Mouse (Mus musculus) spleen, embryonic (tissue): ENCODE results near the gene Fam104a.

Source experiments
- CTCF ChIA-PET: fragments of 350-600 bp; sonication (Branson Sonifier 250); formaldehyde crosslinking; loops from one replicate; lab custom pipeline; 2022; lab: Charles Lee

Gene Fam104a

DNA sequence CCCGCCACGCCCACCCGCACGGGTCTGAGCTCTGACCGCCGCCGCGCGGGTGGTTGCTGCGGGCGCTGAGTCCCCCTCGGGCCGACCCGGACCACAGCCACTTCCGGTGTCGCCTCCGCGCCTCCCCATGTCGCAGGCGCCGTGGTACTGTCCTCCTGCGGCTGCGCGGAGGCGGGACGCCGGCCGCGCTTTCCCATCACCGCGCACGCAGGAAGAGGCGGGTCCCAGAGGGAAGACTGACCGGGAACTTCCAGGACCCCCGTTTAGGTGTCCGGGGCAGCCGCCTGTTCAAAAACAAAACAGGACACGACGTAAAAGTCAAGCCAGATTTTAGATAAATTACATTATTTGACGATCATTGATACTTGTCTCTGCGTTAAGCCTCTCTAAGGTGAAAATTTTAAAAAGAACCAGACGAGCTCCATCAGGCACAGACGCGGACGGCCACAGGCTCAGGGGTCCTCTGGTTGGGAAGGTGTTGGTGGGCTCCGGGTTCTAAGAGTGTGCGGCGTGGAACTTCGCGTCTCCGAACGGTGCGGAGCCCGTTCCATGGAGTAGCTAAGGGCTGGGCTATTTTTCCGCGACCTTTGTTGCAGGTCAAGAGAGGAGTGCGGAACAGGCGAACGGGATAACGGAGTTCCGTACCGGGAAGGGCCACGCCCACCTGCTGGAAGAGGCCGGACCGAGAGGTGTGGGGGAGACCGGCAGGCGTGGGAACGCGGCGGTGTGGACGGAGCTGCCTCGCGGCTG lies at the start of gene Fam104a, which contains the start of gene D11Wsu47e:
Gene Fam104a (minus strand): TSS at position 199 of the 750 bp plus-strand sequence.
Gene D11Wsu47e (plus strand): TSS at position 456 of the 750 bp plus-strand sequence.
- CTCF ChIA-PET, result interaction anchor here (1.1 to 1.4 kb wide), 2 partner anchors 70 to 127 kb away, joined by 3 read pairs; no protein-coding TSS in a partner anchor

DNA sequence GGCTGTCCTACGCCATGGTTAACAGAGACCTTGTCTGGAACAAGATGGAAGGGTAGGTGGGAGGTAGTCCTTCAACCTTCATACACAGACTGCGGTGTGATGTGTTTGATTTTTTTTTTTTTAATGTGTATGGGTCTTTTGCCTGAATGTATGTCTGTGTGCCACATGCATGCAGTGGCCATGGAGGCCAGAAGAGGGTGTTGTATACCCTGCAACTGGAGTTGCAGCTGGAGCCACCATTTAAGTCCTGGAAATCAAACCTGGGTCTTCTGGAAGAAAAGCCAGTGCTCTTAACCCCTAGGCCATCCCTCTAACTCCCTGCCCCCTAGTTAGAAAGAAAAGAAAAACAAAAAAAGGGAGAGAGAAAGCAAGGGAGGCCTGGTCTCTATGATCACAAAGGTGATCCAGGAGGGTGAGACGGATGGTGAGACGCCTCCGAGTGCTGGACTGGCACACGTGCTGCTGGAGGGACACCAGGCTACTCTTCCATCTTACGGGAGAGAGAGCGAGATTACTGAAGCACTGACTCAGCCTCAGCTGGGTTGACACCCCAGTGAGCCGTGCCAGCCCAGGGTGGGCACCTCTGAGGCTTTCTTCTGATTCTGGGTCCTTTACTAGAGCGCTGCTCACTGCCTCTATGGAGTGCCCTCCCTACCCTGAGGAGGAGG lies 48.1 kb upstream of the Fam104a start:
- CTCF ChIA-PET, result no interaction called here

DNA sequence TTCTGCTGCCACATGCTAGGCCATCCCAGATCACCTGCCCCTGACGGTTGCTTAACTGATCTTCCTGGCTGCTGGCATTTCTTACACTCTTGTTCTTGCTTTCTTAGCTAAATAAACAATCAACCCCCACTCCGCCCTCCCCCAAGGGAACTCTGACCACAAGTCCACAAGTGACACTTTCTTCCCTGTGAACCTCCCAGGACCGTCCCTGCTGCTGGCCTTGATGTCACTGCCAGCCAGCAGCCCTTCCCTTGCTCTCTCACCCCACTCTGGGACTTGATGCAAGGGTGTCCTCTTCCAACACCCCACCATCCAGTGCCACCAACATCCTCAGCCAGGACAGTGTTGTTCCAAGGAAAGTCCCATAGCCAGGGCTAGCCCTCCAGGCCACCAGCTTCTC lies 46.9 kb upstream of the Fam104a start:
- CTCF ChIA-PET, result interaction anchor here (0.6 kb wide), 1 partner anchor 78 kb away, joined by 3 read pairs; no protein-coding TSS in a partner anchor

DNA sequence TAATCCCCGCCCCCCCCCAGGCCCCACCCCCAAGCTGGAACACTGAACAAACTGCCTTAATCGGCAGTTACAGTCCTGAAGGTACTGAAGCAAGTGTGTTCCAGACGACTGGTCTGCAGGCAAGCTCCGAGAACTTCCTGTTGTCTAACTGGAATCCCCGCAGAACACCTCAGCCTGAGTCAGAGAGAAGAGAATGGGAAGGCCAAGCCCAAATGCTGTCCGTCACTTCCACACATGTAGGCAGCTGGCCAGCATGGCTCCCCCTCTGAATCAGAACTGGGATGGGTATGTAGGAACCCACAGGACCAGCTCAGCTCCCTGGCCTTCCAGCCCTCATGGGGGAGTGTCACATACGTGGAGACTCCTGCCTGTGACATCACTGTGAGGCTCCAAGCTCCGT lies 46.0 kb upstream of the Fam104a start:
- CTCF ChIA-PET, result no interaction called here

DNA sequence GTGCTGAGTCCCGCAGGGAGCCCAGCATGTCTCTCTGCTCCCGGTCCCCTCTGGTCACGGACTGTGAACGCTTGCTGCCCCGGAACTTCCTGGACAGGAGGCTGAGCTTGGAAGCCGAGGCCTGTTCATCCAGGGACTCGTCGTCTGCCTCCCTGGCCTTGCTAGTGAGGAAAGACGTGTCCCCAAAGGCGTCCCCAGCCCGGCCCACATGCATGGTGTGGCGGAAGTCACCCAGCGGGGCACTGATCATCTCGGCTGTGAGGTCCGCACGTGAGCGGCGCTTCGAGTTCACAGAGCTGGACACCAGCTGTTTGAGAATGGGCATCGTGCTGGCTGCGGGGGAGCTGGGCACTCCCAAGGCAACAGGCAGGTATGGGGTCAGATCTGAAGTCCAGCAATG lies 45.3 kb upstream of the Fam104a start:
- CTCF ChIA-PET, result no interaction called here

DNA sequence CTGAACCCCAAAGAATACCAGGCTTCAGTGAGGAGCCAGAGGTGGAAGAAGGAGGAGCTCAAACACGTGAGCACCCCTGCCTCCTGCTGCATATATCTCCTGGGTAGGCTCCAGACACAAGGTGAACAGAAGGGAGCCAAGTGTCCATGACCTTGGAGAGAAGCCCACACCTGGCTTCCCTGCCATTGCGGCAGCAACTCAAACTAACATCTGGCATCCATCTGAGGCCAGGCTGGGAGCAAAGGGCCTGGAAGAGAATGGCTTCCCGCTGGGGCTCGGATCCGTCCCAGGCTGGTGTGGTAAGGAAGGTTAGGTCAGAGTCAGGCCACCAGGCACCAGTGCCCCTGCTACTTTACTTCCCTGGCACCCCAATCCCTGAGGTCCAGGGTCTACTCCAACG lies 44.0 kb upstream of the Fam104a start:
- CTCF ChIA-PET, result no interaction called here

DNA sequence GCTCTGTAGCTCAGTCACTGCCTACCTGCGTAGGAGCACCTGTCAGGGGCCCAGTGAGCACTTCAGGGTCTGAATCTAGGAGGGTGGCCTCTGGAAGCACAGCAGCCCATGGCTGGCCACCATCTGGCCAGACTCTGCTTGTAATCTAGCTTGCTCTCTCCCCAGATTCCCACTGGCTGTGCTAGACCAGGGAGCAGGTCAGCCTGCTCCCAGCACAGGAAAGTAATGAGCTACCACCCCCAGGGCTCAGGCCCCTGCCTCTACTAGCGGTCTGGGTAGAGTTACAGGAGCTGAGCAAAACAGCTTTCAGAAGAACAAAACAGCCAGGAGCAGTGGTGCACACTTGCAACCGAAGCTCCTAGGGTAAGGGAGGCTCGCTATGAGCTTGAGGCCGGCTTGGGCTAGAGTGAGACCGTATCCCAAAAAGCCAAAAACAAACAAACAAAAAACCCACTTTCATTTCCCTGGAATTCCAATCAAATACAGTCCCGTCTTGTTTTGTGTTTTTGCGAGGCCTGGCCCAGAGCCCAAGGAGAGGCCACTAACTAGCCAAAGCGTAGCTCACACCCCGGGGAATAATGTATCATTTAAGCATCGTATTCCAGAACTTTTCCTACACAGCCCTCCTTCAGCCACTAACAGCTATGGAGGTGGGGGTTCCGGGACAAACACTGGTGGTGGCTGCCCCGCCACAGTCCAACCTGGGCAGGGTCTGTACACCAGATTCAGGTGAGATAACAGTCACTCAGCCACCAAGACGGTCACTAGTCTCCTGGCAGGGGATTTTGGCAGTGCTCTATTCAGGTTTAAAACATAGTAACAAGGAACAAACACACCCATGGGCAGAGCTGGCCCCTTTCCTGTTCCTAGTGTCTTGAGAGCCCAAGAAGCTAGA lies 43.3 kb upstream of the Fam104a start:
- CTCF ChIA-PET, result no interaction called here

DNA sequence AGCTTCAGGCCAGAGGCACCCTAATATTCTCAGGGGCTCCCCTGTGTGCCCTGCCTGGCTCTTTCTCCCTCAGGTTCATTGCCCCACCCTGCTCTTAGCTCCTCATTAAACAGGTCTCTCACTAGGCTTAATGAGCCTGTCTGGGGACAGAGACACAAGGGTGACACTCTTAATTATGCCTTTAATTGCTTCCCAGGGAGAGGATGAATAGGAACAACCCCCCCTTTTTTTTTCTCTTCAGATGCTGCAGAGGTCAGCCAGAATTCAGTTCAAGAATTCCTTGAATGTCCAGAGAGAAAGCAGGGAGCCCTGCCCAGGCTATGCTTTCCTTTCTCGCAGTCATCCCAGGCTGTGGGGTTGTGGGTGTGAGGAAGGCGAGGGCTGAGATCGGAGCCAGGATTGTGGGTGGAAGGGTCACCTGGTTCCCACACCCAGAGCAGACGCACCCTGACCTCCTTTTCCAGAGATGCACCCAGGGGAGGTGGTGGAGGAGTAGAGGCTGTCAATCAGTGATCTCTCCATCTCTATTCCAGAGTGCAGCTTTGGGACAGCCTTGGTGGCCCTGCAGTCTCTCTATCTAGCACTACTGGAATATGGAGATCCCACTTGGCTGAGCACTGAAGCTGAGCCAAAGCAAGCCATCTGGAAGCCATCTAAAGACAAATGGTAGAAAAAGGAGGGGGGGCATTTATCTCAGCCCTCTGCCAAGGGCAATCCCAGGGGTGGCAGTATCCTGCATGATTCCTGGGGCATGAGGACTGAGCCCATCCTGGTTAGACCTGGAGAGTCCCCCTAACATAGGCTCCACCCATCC lies 41.5 kb upstream of the Fam104a start:
- CTCF ChIA-PET, result no interaction called here

DNA sequence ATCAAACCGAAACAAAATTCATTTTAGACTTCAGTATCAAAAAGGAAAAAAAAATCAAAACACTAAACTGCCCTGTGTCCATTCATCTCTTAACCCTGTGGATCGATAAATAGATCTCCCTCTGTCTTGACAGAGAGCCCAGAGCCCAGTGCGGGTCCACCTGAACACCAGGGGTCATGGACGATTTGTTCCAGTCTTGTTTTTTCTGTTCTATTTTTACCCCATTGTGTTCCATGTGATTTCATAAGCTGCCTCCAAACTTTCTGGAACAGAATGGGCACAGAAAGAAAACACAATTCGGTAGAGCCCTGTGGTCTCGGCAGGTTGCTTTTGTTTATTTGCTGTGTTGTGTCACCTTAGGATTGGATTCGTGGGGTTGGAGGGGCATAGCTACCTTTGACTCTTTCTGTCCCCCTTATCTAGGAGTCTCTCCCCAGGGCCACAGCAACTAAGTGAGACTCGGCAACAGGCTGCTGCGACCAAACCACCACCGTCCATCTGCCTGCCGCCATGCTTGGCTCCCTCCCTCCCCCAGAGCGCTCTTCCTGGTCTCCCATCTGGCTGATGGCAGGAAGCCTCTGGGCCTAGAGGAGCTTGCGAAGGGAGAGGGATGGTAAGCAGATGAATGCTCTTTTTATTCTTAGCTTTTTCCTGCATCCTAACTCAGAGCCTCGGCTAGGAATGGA lies 38.6 kb upstream of the Fam104a start:
- CTCF ChIA-PET, result no interaction called here

DNA sequence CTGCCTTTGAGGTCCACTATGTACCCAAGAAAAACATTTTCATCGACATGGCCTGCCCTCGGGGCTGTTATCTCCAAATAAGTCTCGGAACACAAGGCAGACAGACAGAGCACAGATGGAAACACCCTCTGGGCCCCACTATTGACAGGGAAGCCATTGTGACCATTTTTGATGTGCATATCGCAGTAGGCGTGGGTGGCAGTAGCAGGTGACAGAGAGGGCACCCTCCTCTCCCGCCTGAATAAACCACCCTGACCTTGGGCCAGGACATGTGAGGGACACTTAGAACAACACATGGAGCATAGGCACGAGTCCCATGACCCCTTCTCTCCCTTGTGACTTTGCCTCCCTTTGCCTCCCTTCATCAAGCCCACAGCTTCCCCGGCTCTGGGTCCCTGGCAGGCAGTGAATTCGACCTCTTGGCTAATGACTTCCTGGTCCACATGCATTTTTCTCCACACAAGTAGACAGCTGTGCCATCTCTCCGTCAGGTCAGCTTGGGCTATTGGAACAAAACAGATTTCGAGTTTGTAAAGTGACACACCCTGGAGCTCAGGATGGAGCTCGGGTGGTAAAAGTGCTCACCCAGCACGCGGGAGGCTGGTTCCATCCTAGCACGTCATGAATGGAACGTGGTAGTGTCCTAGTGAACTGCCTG lies 33.9 kb upstream of the Fam104a start:
- CTCF ChIA-PET, result no interaction called here

DNA sequence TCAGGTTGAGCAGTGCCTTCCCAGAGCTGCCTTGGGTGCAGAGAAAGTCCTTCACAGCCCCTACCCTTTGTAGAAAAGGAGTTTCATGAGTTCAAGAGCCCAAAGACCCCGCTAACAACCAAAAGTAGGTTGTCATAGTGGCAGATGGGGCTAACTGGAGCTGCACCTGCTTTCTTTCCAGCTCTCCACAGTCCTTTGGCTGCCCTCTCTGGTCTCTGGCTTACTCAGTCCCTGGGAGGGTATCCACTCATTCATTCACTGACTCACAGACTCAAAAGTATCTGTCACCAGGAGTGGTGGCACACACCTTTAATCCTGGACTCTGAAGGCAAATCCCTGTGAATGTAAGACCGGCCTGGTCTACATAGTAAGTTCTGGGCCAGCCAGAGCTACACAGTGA lies 32.2 kb upstream of the Fam104a start:
- CTCF ChIA-PET, result no interaction called here

DNA sequence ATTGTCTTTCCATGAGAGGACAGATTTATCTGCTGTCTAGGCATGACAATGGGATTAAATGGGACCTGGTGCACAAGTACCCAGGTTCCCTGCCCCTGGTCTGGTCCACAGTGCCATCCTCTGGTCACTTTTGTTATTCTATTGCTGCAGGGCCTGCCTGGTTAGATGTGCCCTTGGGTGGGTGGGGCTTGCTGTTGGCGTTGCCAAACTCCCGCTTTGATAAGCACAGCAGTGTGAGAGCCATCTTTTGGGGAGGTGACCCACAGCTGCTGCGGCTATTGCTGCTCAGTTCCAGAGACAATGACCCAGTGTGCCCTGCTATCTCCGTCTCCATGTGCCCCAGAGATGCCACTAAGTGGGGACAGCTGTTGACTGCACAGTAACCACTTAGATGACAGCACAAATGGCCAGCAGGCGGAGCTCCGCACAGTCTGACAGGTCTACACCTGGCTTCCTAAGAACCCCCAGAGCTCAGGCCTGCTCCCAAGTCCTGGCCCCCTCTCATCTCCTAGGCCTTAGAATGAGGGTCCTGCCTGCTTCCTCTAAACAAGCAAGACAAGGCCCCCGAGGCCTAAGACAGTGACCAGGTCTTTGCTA lies 31.2 kb upstream of the Fam104a start:
- CTCF ChIA-PET, result no interaction called here

DNA sequence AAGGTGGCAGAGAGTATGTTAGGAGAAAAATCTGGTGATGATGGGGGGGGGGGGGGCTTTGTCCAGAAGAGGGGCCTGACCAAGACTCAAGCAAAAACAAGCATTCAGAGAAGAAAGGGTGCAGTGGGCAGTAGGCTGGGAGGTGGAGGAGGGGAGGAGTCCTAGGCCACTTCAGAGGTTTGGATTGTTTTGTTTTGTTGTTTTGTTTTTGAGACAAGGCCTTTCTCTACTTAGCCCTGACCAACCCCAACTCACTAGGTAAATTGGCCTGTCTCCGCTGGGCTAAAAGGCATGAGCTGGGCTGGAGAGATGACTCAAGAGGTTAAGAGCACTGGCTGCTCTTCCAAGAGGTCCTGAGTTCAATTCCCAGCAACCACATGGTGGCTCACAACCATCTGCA lies 27.1 kb upstream of the Fam104a start:
- CTCF ChIA-PET, result no interaction called here

DNA sequence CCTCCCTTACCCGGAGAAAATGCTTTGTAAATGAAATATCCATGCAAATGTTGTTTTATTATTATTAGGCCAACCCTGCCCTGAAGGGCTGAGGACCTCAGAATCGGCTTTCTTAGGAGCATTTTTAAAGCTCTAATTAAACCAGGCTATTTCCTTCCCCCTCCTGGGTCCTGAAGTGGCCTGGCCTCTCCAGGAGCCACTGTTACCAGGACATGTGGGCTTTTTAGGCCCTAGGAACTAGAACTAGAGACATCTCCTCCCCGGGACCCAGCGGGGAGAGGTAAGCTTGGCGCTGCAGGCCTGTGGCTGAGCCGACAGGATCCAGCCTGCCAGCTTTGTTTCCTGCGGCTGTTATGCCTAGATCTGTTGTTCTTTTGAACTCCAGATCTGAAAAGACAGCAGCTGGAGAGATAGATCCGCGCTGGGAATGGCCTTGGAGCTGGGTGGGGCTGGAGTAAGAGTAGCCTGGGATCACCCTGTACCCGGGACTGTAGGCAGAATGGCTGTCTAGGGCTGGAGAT lies 26.4 kb upstream of the Fam104a start:
- CTCF ChIA-PET, result interaction anchor here (0.8 kb wide), 1 partner anchor 79 kb away, joined by 3 read pairs; no protein-coding TSS in a partner anchor

DNA sequence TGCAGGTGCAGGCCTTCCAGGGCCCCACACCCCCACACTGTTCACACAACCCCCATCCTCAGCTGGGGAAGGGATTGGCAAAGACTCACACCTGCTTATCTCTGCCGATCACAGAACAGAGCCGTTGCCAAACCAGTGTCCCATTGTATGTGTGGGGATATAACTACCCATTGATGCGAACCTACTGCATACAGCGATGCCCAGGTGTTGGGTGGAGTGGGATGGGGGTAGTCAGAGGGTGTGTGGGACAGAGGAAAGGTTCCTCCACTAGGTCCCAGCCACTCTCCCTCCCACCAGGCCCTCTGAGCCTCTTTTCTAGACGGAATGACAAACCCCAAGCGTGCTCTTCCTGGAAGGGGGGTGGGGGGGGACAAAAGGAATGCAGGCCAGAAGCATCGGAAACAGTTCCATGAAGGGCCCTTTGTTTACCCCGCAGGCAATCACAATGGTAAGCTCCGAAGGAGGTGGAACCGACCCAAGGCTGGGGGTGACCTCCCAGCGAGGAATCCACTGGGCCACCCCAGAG lies 25.8 kb upstream of the Fam104a start, which contains the start of gene Cpsf4l:
Gene Cpsf4l (minus strand): TSS at position 287 of the 526 bp plus-strand sequence.
- CTCF ChIA-PET, result interaction anchor here (0.8 kb wide), 1 partner anchor 79 kb away, joined by 3 read pairs; no protein-coding TSS in a partner anchor

DNA sequence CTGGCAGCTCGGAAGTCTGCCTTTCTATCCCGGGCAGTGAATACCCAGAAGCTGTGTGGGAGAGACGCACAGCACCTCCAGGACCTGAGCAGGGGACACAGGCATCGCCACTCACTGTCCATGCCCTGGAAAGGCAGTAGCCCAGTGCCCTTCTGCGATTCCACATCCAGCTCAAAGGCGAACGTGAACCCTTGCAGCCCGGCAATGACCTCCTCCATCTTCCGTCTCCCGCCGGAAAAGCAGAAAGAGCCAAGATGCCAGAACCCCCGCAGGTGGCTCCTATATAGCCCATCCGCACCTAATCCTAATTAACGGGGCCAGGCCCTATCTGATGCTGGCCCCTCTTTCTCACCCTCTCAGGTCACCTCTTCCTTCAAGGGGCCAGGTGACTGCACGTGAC lies 25.3 kb upstream of the Fam104a start:
- CTCF ChIA-PET, result no interaction called here

DNA sequence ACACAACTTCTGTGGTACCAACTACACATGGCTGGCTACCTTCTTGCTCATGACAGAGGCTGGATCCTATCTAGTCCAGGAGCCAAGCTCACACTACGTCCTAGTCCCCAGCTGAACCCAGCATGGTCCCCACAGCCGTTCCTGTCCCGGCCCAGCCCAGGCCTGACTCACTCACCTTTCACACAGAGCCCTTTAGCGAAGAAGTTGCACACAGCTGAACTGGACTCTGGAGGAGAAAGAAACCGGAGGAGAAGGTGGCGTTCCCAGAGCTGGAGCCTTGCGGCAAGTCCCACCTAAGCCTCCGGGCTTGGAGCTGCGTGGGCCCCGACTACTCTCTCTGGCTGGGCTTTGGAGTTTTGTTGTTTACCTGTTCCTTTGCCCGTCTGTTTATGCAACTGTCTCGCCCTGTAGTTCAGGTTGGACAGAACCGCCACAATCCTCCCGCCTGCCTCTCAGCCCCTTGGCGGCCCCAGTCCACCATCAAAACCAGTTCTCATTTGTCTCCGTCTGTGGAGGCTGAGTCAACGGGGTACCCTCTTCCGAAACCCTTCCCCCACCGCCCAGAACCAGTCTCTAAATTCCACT lies 24.8 kb upstream of the Fam104a start:
- CTCF ChIA-PET, result no interaction called here

DNA sequence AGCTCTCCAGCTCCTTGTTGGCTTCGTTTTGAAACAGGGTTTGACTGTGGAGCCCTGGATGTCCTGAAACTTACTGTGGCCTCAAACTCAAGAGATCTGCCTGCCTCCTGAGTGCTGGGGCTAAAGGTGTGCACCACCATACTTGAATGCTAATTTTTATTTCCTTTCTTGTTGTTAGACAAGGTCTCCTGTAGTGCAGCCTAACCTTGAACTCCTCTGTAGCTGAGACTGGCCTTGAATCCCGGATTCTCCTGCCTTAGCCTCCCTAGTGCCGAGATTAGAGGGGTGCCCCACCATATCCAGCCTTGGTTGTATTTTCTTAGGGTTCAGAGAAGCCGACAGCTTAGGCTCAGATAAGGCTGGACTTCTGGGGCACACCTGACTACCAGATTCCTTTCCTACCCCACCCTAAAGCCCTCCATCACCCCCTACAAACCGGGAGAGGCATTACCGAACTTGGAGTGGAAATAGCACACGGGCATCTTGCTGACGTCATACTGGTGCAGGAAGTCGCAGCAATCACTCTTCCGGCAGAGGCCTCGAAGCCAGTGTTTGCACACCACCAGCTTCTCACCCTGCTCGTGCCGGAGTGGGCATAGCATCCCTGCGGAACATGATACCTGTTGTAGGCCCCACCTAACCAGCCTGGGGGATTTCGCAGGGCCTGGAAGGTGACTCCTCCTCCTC lies 22.2 kb upstream of the Fam104a start:
- CTCF ChIA-PET, result no interaction called here
